Mouse (Mus musculus) testis, adult 2 months (tissue): ENCODE data around the gene Sema7a.

Source experiments
- CTCF ChIP-seq: fragments of 200-500 bp; IDR thresholded peaks from 2 replicates; pipeline ENCODE4 v1.5.1; 2012; ENCODE audit warnings: low read depth, mild to moderate bottlenecking, inconsistent platforms, low read length, moderate library complexity; ENCODE audit not compliant: control insufficient read depth, insufficient read depth, insufficient replicate concordance
- POLR2A ChIP-seq: fragments of 200-500 bp; IDR thresholded peaks from 2 replicates; pipeline ENCODE4 v1.6.1; 2012; ENCODE audit warnings: low read depth, mild to moderate bottlenecking, inconsistent platforms, low read length, moderate library complexity; ENCODE audit not compliant: control insufficient read depth

GRCm38 (mm10) chr9:57961863-57962778 is 22.2 kb downstream of the Sema7a start:
- no peak for TF ChIP-seq CTCF
- no peak for TF ChIP-seq POLR2A
